Mouse (Mus musculus) thymus, adult 2 months (tissue): ENCODE data around the gene Fam204a. TPM values are rescaled to one million over a fixed set of nuclear protein-coding genes. Genes with fewer than 3 reads are reported as not detected.

ENCODE experiments used
- DNase-seq: peaks from one replicate; pipeline ENCODE4 v3.0.0; 2021
- H3K27ac ChIP-seq: fragments of 200-500 bp; 2 replicates; pipeline ENCODE4 v1.5.1; 2012; ENCODE audit warnings: low read length, control low read depth; ENCODE audit not compliant: control insufficient read depth, insufficient read depth
- H3K27me3 ChIP-seq: fragments of 200-500 bp; 2 replicates; pipeline ENCODE4 v1.6.1; 2012; ENCODE audit warnings: mild to moderate bottlenecking, low read length, moderate library complexity, mixed read lengths; ENCODE audit not compliant: control insufficient read depth, insufficient read depth
- H3K36me3 ChIP-seq: fragments of 200-500 bp; 2 replicates; pipeline ENCODE4 v1.6.1; 2012; ENCODE audit warnings: mild to moderate bottlenecking, low read length, moderate library complexity; ENCODE audit not compliant: control insufficient read depth, insufficient read depth
- H3K4me1 ChIP-seq: fragments of 200-500 bp; replicated peaks from 2 replicates; pipeline ENCODE4 v1.6.1; 2012; ENCODE audit warnings: low read length; ENCODE audit not compliant: control insufficient read depth, insufficient read depth
- H3K4me3 ChIP-seq: fragments of 200-500 bp; 2 replicates; pipeline ENCODE4 v1.5.1; 2012; ENCODE audit warnings: mild to moderate bottlenecking, low read length, control low read depth, moderate library complexity; ENCODE audit not compliant: control insufficient read depth, insufficient read depth
- CTCF ChIP-seq: fragments of 200-500 bp; IDR thresholded peaks from 2 replicates; pipeline ENCODE4 v1.5.1; 2012; ENCODE audit warnings: mild to moderate bottlenecking, control low read depth, low read length, moderate library complexity, borderline replicate concordance; ENCODE audit not compliant: control insufficient read depth, poor library complexity, insufficient read depth; ENCODE audit errors: extremely low read depth
- POLR2A ChIP-seq: fragments of 200-500 bp; IDR thresholded peaks from 2 replicates; pipeline ENCODE4 v1.6.1; 2012; ENCODE audit warnings: mild to moderate bottlenecking, low read length, control low read depth, moderate library complexity; ENCODE audit not compliant: control insufficient read depth, poor library complexity, insufficient read depth; ENCODE audit errors: extremely low read depth
- WGBS: fragments of 180-500 bp; shearing (Covaris S2); methylation state at CpG from one replicate; pipeline ENCODE4 v1.1.7; 2018; 5-methylcytosine and 5-hydroxymethylcytosine counted together
- polyA plus RNA-seq: library from polyadenylated mRNA; depleted of rRNA; stranded (reverse); fragments of >200 nt; gene quantifications from 2 replicates; pipeline ENCODE4 v1.2.3, GENCODE M21; 2012

Fam204a gene
- polyA plus RNA-seq, 1 experiment: 6.3 TPM

GRCm38 (mm10) chr19:60242620-60243019 lies 16.1 kb upstream of the Fam204a start:
- TF ChIP-seq POLR2A: no peak
- TF ChIP-seq CTCF: no peak
- no peak for DNase-seq
- no peaks in the 10 kb centered on the region for H3K36me3 ChIP-seq
- H3K27me3 ChIP-seq: no peaks in the 10 kb centered on the region
- no peak overlapping the region for H3K27ac ChIP-seq
- H3K4me1 ChIP-seq: no peaks in the 10 kb centered on the region
- 97% methylated on average over 7 of the region's 7 CpGs for WGBS
- H3K4me3 ChIP-seq: no peak overlapping the region

GRCm38 (mm10) chr19:60241916-60242602 lies 15.6 kb upstream of the Fam204a start:
- H3K36me3 ChIP-seq: no peaks in the 10 kb centered on the region
- no peaks in the 10 kb centered on the region for H3K4me1 ChIP-seq
- TF ChIP-seq CTCF (no peak), POLR2A (no peak)
- H3K4me3 ChIP-seq: no peak overlapping the region
- H3K27ac ChIP-seq: no peak overlapping the region
- 96% methylated on average over 7 of the region's 7 CpGs for WGBS
- DNase-seq: no peak
- H3K27me3 ChIP-seq: no peaks in the 10 kb centered on the region

- Histone ChIP-seq H3K4me1 (peaks cover 3% of the 10 kb centered on the region), H3K27ac (no peak overlapping the region), H3K4me3 (no peak overlapping the region), H3K36me3 (no peaks in the 10 kb centered on the region), H3K27me3 (no peaks in the 10 kb centered on the region)
- WGBS: 95% methylated on average over 2 of the region's 2 CpGs
- TF ChIP-seq POLR2A (no peak), CTCF (no peak)
- DNase-seq: no peak
These were observed 5.0 kb upstream of the Fam204a start for GRCm38 (mm10) chr19:60231542-60231941.

DNA sequence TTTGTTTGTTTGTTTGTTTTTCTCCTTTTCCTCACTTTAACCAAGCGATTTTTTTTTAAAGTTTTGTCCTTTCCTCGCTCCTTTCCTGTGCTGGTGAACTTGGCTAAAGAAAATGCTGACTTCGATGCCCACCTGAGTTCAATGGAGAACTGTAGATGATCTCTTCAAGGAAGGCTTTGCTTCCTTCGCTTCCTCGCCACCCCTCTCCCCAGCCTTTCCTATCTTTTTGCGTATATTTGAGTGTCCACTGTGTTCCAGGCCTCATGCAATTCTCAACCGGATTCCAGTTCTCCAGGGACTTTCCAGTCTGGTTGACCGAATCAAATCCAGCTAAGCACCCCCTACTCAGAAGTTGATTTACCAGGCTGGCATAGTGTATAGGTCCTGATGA lies 339 bp upstream of the Fam204a start:
- TF ChIP-seq CTCF: no peak
- no peak for TF ChIP-seq POLR2A

DNA sequence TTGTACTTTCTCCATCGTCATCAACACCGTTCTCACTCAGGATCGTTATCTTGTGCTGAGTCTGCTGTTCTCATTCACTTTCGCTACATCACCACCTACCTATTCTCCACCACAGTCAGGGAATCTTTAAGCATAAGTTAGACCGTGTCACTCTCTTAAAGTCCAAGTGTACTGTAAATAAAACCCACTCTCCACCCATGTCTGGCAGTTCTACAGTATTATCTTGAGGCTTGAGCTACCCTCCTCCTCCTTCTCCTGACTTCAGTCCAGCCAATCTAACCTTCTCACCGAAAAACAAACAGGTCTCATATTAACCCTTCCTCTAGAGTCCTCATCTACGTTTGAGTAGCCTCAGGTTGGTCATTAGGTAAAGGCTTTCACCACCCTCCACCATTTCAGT lies 7.1 kb downstream of the Fam204a start:
- H3K4me3 ChIP-seq: no peak overlapping the region
- TF ChIP-seq POLR2A (no peak), CTCF (no peak)
- no peaks in the 10 kb centered on the region for H3K27me3 ChIP-seq
- 97% methylated on average over 7 of the region's 7 CpGs for WGBS
- H3K27ac ChIP-seq: no peak overlapping the region
- no peaks in the 10 kb centered on the region for H3K4me1 ChIP-seq
- no peak for DNase-seq
- peaks cover 6% of the 10 kb centered on the region for H3K36me3 ChIP-seq

More for the DNA sequence above, 339 bp upstream of the Fam204a start:
- H3K4me3 ChIP-seq: no peak overlapping the region
- no peak overlapping the region for H3K27ac ChIP-seq
- no peaks in the 10 kb centered on the region for H3K27me3 ChIP-seq
- no peak for DNase-seq
- H3K4me1 ChIP-seq: peaks cover 3% of the 10 kb centered on the region
- WGBS: 76% methylated on average over 8 of the region's 8 CpGs
- H3K36me3 ChIP-seq: no peaks in the 10 kb centered on the region

GRCm38 (mm10) chr19:60217985-60218384 lies 8.5 kb downstream of the Fam204a start:
- WGBS: 84% methylated on average over 2 of the region's 2 CpGs
- H3K36me3 ChIP-seq: peaks cover 6% of the 10 kb centered on the region
- H3K27me3 ChIP-seq: no peaks in the 10 kb centered on the region
- DNase-seq: no peak
- no peak for TF ChIP-seq CTCF
- no peak for TF ChIP-seq POLR2A
- H3K27ac ChIP-seq: no peak overlapping the region
- H3K4me3 ChIP-seq: no peak overlapping the region
- no peaks in the 10 kb centered on the region for H3K4me1 ChIP-seq

DNA sequence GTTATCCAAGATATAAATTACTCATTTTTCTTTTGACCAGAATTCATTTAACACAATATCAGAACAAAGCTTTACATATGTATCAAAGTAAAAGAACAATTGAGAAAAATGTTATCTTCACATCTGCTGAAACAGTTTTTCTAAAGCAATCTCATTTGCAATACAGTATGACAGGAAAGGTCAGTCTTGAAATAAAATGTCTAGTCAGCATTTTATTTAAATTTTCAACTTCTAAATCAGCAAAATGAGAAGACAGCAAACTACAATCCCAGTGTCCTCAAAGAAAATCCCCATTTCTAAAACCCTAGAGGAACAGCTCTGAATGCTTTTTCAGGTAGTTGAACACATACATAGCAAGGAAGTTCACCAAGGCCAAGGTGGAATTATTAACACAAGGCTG lies 18.3 kb downstream of the Fam204a start:
- no peak overlapping the region for H3K4me3 ChIP-seq
- no peak for DNase-seq
- no peaks in the 10 kb centered on the region for H3K27me3 ChIP-seq
- peaks cover 11% of the 10 kb centered on the region; the same call in 1 of the 2 replicates for H3K36me3 ChIP-seq
- H3K4me1 ChIP-seq: no peaks in the 10 kb centered on the region
- no peak overlapping the region for H3K27ac ChIP-seq
- no peak for TF ChIP-seq POLR2A
- TF ChIP-seq CTCF: no peak
